Mouse (Mus musculus): Measurements from ENCODE around the gene Cd27. TPM values are rescaled to one million over a fixed set of nuclear protein-coding genes. Genes with fewer than 3 reads are reported as not detected.

Cd27 gene
- total and polyA plus RNA-seq, 3 experiments = 0.46 TPM; not detected in 2

DNA sequence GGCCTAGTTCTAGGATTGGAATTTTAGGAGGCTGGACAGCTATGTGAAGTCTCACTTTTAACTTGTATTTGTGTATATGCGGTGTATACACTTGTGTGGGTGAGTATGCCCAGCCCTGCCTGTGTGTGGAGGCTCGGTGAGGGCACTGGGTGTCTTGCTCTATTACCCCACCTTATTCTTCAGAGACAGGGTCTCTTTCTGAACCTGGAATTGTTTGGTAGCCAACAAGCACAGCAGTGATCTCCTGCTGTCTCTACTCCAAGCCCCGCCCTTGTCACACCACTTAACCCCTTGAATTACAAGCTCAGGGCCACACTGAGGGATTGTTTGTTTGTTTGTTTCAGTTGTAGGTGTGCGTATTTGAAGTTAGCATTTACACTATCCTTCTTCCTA is 4.8 kb downstream of the Cd27 start:
- peak; percentile 61 for DNase-seq (ENCODE audit: low read depth, low spot score)
- Histone ChIP-seq H3K9me3 (replicated peaks; ENCODE audit: insufficient read depth, low read length) (no peaks in the 10 kb centered on the region), H3K27ac (ENCODE audit: control insufficient read depth, low read depth, low read length) (peak overlapping the region; percentile 70), H3K27me3 (ENCODE audit: control insufficient read depth in 1 of 2, insufficient read depth in 2 of 2, low read length in 2 of 2) (no peaks in the 10 kb centered on the region), H3K79me2 (ENCODE audit: control insufficient read depth, insufficient read depth, low read length, poor library complexity) (peaks cover 4% of the 10 kb centered on the region; the same call in 1 of the 2 replicates), H3K36me3 (ENCODE audit: control insufficient read depth in 1 of 2, insufficient read depth in 2 of 2, low read length in 2 of 2) (peaks cover 0 to 9% of the 10 kb centered on the region in 2 experiments; a peak in 2 of 4 replicates), H3K9ac (ENCODE audit: control insufficient read depth, low read depth, low read length, poor library complexity, severe bottlenecking) (peak overlapping the region; percentile 85), H3K4me1 (ENCODE audit: control insufficient read depth in 1 of 2, insufficient read depth in 2 of 2, low read length in 2 of 2) (peaks cover 3 to 17% of the 10 kb centered on the region in 2 experiments; a peak in 3 of 4 replicates), H3K4me3 (ENCODE audit: control insufficient read depth in 1 of 2, insufficient read depth in 1 of 2, low read depth in 2 of 2, low read length in 2 of 2) (peak overlapping the region; percentile 84 to 89)
- TF ChIP-seq RAD21 (IDR thresholded peaks at IDR 0.05; ENCODE audit: low read depth, low read length) (no peak), KAT2A (conservative IDR thresholded peaks at IDR 0.05; ENCODE audit: low read depth, low read length) (no peak), USF2 (IDR thresholded peaks at IDR 0.05; ENCODE audit: borderline replicate concordance in 1 of 2, insufficient read depth in 1 of 2, low read depth in 1 of 2, low read length in 2 of 2) (no peak), MYB (IDR thresholded peaks at IDR 0.05; ENCODE audit: low read depth, low read length) (no peak), MAX (IDR thresholded peaks at IDR 0.05; ENCODE audit: low read length) (no peak), SIN3A (IDR thresholded peaks at IDR 0.05; ENCODE audit: low read length) (no peak), POLR2AphosphoS2 (IDR thresholded peaks at IDR 0.05; ENCODE audit: low read length) (no peak), GATA1 (IDR thresholded peaks at IDR 0.05; ENCODE audit: low read depth, low read length) (no peak), ZC3H11A (IDR thresholded peaks at IDR 0.05; ENCODE audit: low read depth, low read length) (no peak), UBTF (IDR thresholded peaks at IDR 0.05; ENCODE audit: borderline replicate concordance, insufficient read depth, low read depth, low read length) (no peak), POLR2AphosphoS5 (IDR thresholded peaks at IDR 0.05; ENCODE audit: borderline replicate concordance, low read depth, low read length) (no peak), TAL1 (IDR thresholded peaks at IDR 0.05; ENCODE audit: low read length) (no peak), TBP (IDR thresholded peaks at IDR 0.05; ENCODE audit: low read depth, low read length) (no peak), MAFK (IDR thresholded peaks at IDR 0.05; ENCODE audit: borderline replicate concordance, low read depth, low read length) (no peak)

DNA sequence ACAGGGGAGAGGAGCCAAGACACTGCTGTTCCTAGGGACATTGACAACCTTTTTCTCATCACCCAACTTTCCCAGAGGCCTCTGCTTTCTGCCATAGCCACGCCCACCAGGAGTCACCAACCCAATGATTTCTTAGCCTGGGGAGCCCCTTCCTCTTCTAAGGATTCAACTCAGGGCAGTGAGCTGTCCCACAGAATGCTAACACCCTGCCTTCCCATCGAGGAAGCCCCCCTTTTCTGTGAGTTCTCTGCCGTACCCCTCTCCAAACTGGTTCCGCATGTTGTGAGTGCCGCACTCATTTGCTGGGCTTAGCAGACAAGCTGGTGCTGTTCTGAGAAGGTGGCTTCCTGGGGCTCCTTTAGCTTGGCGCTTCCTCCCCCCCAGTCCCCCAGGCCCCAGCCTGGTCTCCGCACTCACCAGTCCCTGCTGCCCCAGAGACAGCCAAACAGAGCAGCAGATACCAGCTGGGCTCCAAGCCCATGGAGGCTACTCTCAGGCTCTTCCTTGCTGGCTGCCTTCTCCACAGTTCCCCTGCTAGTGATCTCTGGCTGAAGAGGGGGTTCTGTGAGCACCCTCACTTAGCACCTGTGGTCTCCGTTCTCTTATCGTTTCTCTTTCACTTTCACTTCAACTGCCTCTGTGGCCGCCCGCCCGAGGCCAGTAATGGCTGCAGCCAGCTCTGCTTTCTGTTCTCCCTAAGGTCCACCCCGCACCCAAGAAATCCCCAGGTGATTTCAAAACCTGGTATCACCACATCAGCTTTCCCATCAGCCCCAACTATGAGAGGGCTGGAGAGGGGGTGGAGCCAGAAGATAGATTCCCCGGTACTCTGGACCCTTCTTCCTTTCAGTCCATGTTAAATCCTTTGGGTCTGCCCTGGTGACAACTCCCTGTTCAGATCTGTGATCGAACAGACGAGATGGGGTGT is 5.4 kb downstream of the Cd27 start, which contains the start of gene Tapbpl:
TSS of gene Tapbpl (minus strand) at position 744 of the 928 bp plus-strand sequence.
- peak within 1 kb of the TSS; percentile 85 for H3K9ac ChIP-seq (ENCODE audit: control insufficient read depth, low read depth, low read length, poor library complexity, severe bottlenecking)

More for the DNA sequence above, 5.4 kb downstream of the Cd27 start, which contains the start of gene Tapbpl:
- no peak for TF ChIP-seq MYC (IDR thresholded peaks at IDR 0.05; ENCODE audit: low read depth, low read length)
- TF ChIP-seq GATA1 (IDR thresholded peaks at IDR 0.05; ENCODE audit: low read depth, low read length) = no peak
- no peak for TF ChIP-seq TAL1 (IDR thresholded peaks at IDR 0.05; ENCODE audit: low read length)
- peak in 1 of 2 experiments; percentile 9; a peak in 1 of 4 replicates for TF ChIP-seq EP300 (IDR thresholded peaks at IDR 0.05; ENCODE audit: low read depth in 1 of 2, low read length in 2 of 2)
- TF ChIP-seq ZMIZ1 (IDR thresholded peaks at IDR 0.05; ENCODE audit: low read depth, low read length) = peak; percentile 65
- peak; percentile 44 to 73 for TF ChIP-seq POLR2A (IDR thresholded peaks at IDR 0.05; ENCODE audit: control insufficient read depth in 1 of 2, insufficient read depth in 1 of 2, low read depth in 1 of 2, low read length in 2 of 2, poor library complexity in 1 of 2)
- TF ChIP-seq CHD1 (IDR thresholded peaks at IDR 0.05; ENCODE audit: low read depth, low read length) = peak; percentile 83; the same call in 1 of the 2 replicates
- TF ChIP-seq MXI1 (IDR thresholded peaks at IDR 0.05; ENCODE audit: low read depth, low read length) = peak; percentile 50; the same call in 1 of the 2 replicates
- peak; percentile 32 for TF ChIP-seq MAZ (IDR thresholded peaks at IDR 0.05; ENCODE audit: low read depth, low read length)
- TF ChIP-seq UBTF (IDR thresholded peaks at IDR 0.05; ENCODE audit: borderline replicate concordance, insufficient read depth, low read depth, low read length) = 0 out of 2 replicates have a peak, but pooled peaks have one; percentile 11
- peak; percentile 67 for TF ChIP-seq NELFE (IDR thresholded peaks at IDR 0.05; ENCODE audit: low read depth, low read length)
- 0 out of 2 replicates have a peak, but pooled peaks have one; percentile 28 for TF ChIP-seq MAX (IDR thresholded peaks at IDR 0.05; ENCODE audit: low read length)
- peak; percentile 84 for TF ChIP-seq POLR2AphosphoS2 (IDR thresholded peaks at IDR 0.05; ENCODE audit: low read length)
- peak; percentile 41; the same call in 1 of the 2 replicates for TF ChIP-seq HCFC1 (IDR thresholded peaks at IDR 0.05; ENCODE audit: low read depth, low read length)
- peak; percentile 68 for TF ChIP-seq ETS1 (IDR thresholded peaks at IDR 0.05; ENCODE audit: low read depth, low read length)
- Histone ChIP-seq H3K4me3 (ENCODE audit: control insufficient read depth in 1 of 2, insufficient read depth in 1 of 2, low read depth in 2 of 2, low read length in 2 of 2) (peak within 1 kb of the TSS; percentile 84 to 89), H3K4me1 (ENCODE audit: control insufficient read depth in 1 of 2, insufficient read depth in 2 of 2, low read length in 2 of 2) (peaks cover 3 to 17% of the 10 kb centered on the region in 2 experiments; a peak in 3 of 4 replicates), H3K36me3 (ENCODE audit: control insufficient read depth in 1 of 2, insufficient read depth in 2 of 2, low read length in 2 of 2) (peaks cover 0 to 9% of the 10 kb centered on the region in 2 experiments; a peak in 2 of 4 replicates), H3K9me3 (replicated peaks; ENCODE audit: insufficient read depth, low read length) (no peaks in the 10 kb centered on the region), H3K27ac (ENCODE audit: control insufficient read depth, low read depth, low read length) (peak within 1 kb of the TSS; percentile 70), H3K79me2 (ENCODE audit: control insufficient read depth, insufficient read depth, low read length, poor library complexity) (peaks cover 4% of the 10 kb centered on the region; the same call in 1 of the 2 replicates), H3K27me3 (ENCODE audit: control insufficient read depth in 1 of 2, insufficient read depth in 2 of 2, low read length in 2 of 2) (no peaks in the 10 kb centered on the region)
- peak; percentile 85 for DNase-seq (ENCODE audit: low read depth, low spot score)

All from MEL (cell line).